Mouse (Mus musculus) midbrain, embryonic 10.5 days (tissue): Measurements from ENCODE around the gene Nisch. TPM values are rescaled to one million over a fixed set of nuclear protein-coding genes. Genes with fewer than 3 reads are reported as not detected.

Experiments
- DNase-seq: peaks from one replicate; pipeline ENCODE4 v3.0.0-alpha.2; 2017; ENCODE audit warnings: low spot score
- H3K27ac ChIP-seq: fragments of 300-500 bp; sonication (generic); replicated peaks from 2 replicates; pipeline ENCODE4 v1.5.1; 2016; ENCODE audit warnings: mild to moderate bottlenecking
- H3K27me3 ChIP-seq: fragments of 300-500 bp; sonication (generic); 2 replicates; pipeline ENCODE4 v1.6.1; 2016; ENCODE audit warnings: low read depth, mild to moderate bottlenecking; ENCODE audit not compliant: poor library complexity, severe bottlenecking
- H3K36me3 ChIP-seq: fragments of 300-500 bp; sonication (generic); 2 replicates; pipeline ENCODE4 v1.6.1; 2016; ENCODE audit warnings: mild to moderate bottlenecking, moderate library complexity
- H3K4me1 ChIP-seq: fragments of 300-500 bp; sonication (generic); 2 replicates; pipeline ENCODE4 v1.6.1; 2016
- H3K4me3 ChIP-seq: fragments of 300-500 bp; sonication (generic); 2 replicates; pipeline ENCODE4 v1.5.1; 2016; ENCODE audit warnings: mild to moderate bottlenecking, moderate library complexity
- H3K9me3 ChIP-seq: fragments of 300-500 bp; sonication (generic); replicated peaks from 2 replicates; pipeline ENCODE4 v1.6.1; 2016; ENCODE audit warnings: mild to moderate bottlenecking
- WGBS: fragments of 180-500 bp; shearing (Covaris S2); methylation state at CpG from one replicate; pipeline ENCODE4 v1.1.7; 2016; 5-methylcytosine and 5-hydroxymethylcytosine counted together
- polyA plus RNA-seq: library from polyadenylated mRNA; unstranded; fragments of >200 nt; fragmentation: Nextera tagmentation; extraction: Ambion mirVana; gene quantifications from 2 replicates; pipeline ENCODE4 v1.2.1, GENCODE M21; 2016

The Nisch gene
- polyA plus RNA-seq, 1 experiment from 2014 or later, result 391 TPM

DNA sequence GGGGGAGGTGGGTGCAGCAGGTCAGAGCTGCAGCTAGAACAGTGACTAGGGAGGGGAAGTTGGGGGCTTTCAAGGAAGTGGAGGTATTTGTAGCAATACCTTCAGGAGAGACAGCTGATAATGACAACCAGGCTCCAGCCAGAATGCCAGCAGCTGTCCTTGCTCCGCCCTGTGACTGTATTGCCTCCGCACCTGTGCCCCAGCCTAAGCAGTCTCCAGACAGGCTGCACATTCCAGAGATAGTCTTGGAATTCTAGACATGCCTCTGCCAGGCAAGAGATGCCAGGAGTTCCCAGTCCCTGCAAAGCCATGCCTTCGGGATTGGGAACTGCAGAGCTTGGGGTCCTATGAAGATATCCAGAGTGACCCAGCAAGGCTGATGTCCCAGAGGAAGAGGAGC lies 4.2 kb downstream of the Nisch start:
- Histone ChIP-seq H3K36me3 (no peaks in the 10 kb centered on the region), H3K9me3 (no peaks in the 10 kb centered on the region), H3K4me3 (no peak overlapping the region), H3K27ac (no peak overlapping the region), H3K27me3 (peaks cover 10% of the 10 kb centered on the region; the same call in 1 of the 2 replicates), H3K4me1 (peaks cover 22% of the 10 kb centered on the region)
- no peak for DNase-seq
- 89% methylated on average over 3 of the region's 3 CpGs for WGBS

DNA sequence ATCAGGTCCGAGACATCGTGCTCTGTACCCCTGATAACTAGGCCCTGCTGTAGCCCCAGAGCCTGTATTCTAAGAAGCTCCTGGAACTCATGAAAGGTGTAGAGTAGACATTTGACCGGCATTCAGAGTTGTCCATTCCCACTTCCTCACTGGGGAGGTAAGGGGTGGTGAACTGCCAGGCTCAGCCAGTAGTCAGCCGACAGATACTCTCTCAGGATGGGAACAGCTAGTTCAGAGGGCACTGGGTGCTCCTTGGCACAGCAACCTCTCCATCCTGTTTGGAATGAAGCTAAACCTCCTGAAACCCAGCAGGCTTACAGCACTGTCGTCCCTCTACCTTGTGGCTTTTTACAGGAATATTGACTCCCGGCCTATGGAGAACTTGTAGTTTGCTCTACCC lies 4.9 kb downstream of the Nisch start:
- Histone ChIP-seq H3K4me1 (peaks cover 20% of the 10 kb centered on the region), H3K4me3 (no peak overlapping the region), H3K9me3 (no peaks in the 10 kb centered on the region), H3K36me3 (no peaks in the 10 kb centered on the region), H3K27ac (no peak overlapping the region), H3K27me3 (peaks cover 10% of the 10 kb centered on the region; the same call in 1 of the 2 replicates)
- DNase-seq, result no peak
- 89% methylated on average over 6 of the region's 6 CpGs for WGBS

DNA sequence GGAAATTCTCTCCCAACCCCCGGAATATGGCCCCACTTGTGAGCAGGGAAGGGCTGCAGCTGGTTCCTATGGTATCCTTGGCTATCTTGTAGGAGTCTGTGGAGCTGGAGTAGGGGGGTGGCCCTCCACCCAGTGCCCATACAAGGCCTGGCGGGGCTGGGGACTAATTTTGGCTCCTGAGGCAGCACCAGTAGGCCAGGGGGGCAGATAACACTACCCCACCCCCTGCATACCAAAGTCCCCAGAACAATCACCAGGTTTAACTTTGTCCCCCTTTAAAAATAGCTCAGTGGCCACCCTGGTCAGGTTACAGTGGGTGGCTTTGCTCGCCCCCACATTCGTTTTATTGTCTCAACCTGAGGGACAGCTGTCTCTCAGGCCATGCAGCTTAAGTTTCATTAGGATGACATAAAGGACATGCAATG lies 7.6 kb downstream of the Nisch start:
- WGBS, result 86% methylated on average over 4 of the region's 4 CpGs
- DNase-seq, result no peak

DNA sequence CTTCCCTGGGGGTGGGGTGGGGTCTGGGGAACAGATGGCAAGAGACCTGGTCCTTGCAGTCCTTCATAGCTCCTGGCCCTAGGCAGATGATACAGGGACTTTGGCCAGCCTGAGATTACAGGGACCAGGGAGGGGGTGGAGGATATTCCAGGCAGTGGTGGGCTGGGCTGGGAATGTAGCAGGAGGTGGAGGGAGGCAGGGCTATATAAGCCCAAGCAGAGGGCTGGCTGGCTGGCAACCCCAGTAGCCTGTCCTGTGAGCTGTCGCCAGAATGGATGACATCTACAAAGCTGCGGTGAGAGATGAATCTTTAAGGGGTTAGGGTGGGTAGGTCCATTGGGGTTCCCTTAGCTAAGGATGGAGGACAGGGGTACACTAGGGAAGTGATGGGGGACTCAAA lies 8.7 kb downstream of the Nisch start, which contains the start of gene Tnnc1:
Tnnc1 (plus strand) TSS at position 229 of the 400 bp plus-strand sequence.
- H3K27ac ChIP-seq, result peak within 1 kb of the TSS; percentile 99
- WGBS, result 84% methylated on average over 2 of the region's 2 CpGs

More for the DNA sequence above, 7.6 kb downstream of the Nisch start:
- H3K36me3 ChIP-seq, result peaks cover 7% of the 10 kb centered on the region
- no peak overlapping the region for H3K27ac ChIP-seq
- H3K4me1 ChIP-seq, result peaks cover 26% of the 10 kb centered on the region
- H3K9me3 ChIP-seq, result no peaks in the 10 kb centered on the region
- H3K27me3 ChIP-seq, result 0 out of 2 replicates have a peak, but pooled peaks cover 4% of the 10 kb centered on the region
- H3K4me3 ChIP-seq, result no peak overlapping the region

DNA sequence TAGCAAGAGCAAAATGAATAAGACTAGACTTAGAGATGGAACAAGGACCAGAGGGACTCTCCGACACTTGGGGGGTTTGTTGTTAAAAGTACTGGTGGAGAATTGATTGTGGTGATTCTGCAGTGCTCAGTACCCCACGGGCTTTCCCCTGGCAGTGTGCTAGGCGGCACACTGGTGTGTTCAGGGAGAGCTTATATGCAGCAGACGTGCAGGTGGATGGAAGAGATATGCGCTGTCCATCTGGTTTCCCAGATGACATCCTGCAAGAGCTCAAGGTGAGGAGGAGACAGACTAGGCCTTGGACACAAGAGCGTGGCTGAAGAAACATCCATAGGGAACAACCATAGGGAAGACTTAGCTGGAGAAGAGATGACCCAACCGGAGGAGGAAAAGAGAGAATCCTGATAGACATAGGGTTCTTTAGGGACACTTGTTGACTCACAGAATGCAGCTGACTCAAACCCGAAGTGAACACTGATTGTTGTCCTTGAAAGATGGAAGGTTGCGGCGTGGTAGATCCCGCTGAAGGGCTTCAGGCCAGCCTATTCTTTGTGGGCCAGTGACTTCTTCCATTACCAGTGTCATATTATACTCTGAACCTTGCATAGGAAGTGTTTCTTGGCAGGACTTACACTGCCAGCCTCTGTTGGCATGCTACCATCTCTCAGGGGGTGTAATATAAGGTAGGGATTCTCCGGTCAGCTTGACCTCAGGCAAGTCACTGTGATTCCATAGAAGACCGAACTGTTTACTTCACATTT lies 9.5 kb downstream of the Nisch start:
- Histone ChIP-seq H3K27me3 (no peaks in the 10 kb centered on the region), H3K9me3 (no peaks in the 10 kb centered on the region), H3K4me3 (peak overlapping the region; percentile 88), H3K4me1 (peaks cover 27% of the 10 kb centered on the region), H3K36me3 (peaks cover 26% of the 10 kb centered on the region), H3K27ac (peak overlapping the region; percentile 99)
- 81% methylated on average over 13 of the region's 13 CpGs for WGBS
- DNase-seq, result no peak

More for the DNA sequence above, 8.7 kb downstream of the Nisch start, which contains the start of gene Tnnc1:
- Histone ChIP-seq H3K9me3 (no peaks in the 10 kb centered on the region), H3K27me3 (no peaks in the 10 kb centered on the region), H3K4me1 (peaks cover 29% of the 10 kb centered on the region), H3K36me3 (peaks cover 18% of the 10 kb centered on the region), H3K4me3 (peak within 1 kb of the TSS; percentile 88)
- DNase-seq, result no peak

DNA sequence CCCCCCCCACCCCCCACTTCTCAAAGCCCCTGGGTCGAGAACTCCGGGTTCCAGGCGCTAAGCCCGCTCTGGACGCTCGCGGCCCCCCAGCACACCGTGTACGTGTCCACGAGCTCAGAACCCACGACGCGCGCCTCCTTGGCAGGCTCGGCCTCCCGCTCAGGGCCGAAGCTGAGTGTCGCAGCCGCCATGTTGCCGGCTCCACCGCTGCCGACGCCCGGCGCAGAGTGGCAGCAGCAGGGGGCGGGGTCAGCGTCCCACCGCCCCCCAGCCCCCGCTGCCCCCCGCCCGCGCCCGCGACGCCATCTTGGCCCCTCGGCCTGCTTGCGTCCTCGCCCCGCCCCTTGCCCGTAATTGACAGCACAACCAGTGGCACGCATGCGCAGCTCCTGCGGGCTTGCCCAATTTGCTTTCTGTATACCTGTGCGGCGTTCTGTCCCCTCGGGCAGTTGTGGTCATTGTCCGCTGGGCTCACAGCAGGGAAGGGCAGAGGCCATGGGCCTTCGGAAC lies 10.2 kb downstream of the Nisch start:
- peak; percentile 95 for DNase-seq

DNA sequence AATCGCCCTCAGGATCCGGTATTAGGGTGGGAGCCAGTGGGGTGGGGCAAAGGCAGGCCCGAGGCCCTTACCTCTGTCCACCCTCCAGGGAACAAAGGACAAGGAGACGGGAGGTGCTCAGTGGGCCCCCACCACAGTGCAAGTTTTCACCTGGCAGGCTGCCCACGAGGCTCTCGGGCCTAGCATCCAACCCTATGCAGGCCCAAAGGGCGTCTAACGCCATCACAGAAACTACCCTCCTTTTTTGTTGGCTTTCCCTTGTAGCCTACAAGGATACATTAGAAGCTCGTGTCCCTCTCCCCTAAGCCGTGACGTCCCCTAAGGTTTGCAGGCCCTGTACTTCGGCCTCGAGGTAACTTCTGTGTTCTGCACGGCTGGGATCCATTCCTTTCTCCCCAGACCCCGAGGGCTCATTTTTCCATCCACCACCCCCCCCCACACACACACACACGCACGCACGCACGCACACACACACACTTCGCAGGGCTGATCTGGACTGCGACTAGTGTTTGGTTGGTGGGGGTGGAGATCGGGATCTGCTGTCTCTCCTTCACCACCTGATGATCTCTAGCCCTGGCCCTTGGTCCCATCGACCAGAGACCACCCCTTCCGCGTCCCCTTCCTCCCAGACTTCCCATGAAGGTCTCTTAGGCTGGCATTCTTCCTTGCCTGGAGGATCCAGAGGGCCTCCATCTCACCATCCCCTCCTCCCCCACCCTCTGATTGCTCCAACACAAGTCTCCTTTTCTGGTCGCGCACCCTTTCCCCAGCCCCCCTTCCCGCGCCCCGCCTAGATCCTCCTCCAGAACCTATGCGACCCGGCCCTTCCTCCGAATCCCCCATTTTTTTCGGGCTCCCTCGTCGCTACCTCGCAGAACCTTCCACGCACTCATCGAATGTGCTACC lies 10.9 kb downstream of the Nisch start:
- H3K27me3 ChIP-seq, result no peaks in the 10 kb centered on the region
- H3K36me3 ChIP-seq, result peaks cover 41% of the 10 kb centered on the region
- H3K9me3 ChIP-seq, result no peaks in the 10 kb centered on the region
- H3K4me3 ChIP-seq, result peak overlapping the region; percentile 88
- DNase-seq, result peak; percentile 62
- H3K27ac ChIP-seq, result peak overlapping the region; percentile 99
- WGBS, result 2% methylated on average over 39 of the region's 39 CpGs
- peaks cover 27% of the 10 kb centered on the region for H3K4me1 ChIP-seq

More for the DNA sequence above, 10.2 kb downstream of the Nisch start:
- WGBS, result under 1% methylated on average over 48 of the region's 48 CpGs
- Histone ChIP-seq H3K36me3 (peaks cover 34% of the 10 kb centered on the region), H3K27me3 (no peaks in the 10 kb centered on the region), H3K9me3 (no peaks in the 10 kb centered on the region), H3K4me3 (peak overlapping the region; percentile 88), H3K4me1 (peaks cover 27% of the 10 kb centered on the region), H3K27ac (peak overlapping the region; percentile 99)

DNA sequence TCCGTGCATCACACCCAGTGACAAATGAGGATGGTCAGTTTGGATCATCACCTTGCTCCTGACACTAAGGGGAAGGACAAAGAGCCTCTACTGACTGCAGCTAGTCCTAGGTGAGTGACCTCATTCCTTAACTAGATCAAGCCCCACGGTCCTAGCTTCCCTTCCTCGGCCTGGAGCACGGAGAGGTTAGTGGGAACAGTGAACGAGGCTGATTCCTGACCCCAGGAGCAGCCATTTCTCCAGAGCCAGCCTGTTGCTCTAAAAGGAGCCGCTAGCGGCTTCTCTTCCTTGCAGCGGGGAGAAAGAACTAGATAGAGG lies 11.5 kb downstream of the Nisch start:
- Histone ChIP-seq H3K36me3 (peaks cover 47% of the 10 kb centered on the region), H3K4me3 (peak overlapping the region; percentile 88), H3K4me1 (peaks cover 27% of the 10 kb centered on the region), H3K9me3 (no peaks in the 10 kb centered on the region), H3K27me3 (no peaks in the 10 kb centered on the region), H3K27ac (peak overlapping the region; percentile 99)
- peak; percentile 33 for DNase-seq
- WGBS, result 35% methylated on average over 8 of the region's 8 CpGs

DNA sequence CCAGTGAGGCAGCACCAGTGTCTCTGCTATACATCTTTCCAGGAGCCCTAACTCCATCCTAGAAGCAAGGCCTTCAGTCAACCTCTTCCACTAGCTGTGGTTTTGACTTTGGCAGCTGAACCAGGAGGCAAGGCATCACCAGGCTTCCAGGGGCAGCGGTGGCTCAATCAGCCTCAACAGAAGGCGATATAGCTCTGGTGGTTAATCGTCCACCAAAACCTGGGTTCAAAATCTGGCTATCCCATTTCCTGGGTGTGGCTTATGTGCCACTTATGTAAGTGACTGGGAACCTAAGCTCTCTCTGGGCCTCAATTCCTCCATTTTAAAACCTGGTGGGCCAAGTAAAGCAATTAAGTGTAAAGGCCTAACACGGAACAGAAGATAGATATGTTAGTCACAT lies 11.9 kb downstream of the Nisch start:
- 84% methylated on average over 4 of the region's 4 CpGs for WGBS
- Histone ChIP-seq H3K27ac (peak overlapping the region; percentile 99), H3K4me1 (peaks cover 27% of the 10 kb centered on the region), H3K4me3 (peak overlapping the region; percentile 88), H3K27me3 (no peaks in the 10 kb centered on the region), H3K9me3 (no peaks in the 10 kb centered on the region), H3K36me3 (peaks cover 50% of the 10 kb centered on the region)
- DNase-seq, result no peak

DNA sequence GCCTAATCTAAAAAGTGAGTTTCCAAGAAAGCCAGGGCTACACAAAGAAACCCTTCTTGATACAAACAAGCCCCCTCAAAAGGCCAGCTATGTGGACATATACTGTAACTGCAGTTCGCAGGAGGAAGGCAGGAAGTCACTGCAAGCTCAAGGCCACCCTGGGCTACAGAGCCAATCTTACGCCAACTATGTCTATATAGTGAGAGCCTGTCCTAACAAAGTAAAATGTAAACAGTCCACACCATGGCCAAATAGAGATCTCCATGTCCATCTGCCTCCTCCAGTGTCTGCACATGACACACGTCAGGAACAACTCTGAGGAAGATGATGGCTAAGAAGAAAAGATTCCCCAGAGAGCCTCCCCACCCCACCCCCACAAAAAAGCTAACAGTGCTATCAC lies 16.7 kb downstream of the Nisch start:
- no peaks in the 10 kb centered on the region for H3K27me3 ChIP-seq
- WGBS, result 89% methylated on average over 3 of the region's 3 CpGs
- H3K36me3 ChIP-seq, result peaks cover 97% of the 10 kb centered on the region
- no peak for DNase-seq
- H3K4me3 ChIP-seq, result no peak overlapping the region
- no peak overlapping the region for H3K27ac ChIP-seq
- H3K4me1 ChIP-seq, result peaks cover 18% of the 10 kb centered on the region
- H3K9me3 ChIP-seq, result no peaks in the 10 kb centered on the region

DNA sequence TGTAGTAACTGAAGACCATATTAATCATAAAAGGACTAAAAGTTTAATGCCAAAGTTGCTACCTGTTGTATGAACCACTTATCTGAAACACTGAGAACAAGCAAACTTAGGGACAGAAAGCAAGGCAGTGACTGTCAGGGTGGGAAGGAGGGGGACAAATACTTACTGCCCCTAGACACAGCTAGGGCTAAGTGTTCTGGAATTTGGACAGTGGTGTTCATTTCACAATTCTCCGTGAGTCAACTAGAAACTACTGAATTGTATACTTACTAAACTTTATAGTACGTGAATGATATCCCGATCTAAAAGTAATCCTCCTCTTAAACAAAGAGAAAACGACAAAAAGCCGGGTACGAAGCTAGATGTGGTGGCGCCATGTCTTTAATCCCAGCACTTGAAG lies 17.1 kb downstream of the Nisch start:
- no peak for DNase-seq
- H3K4me3 ChIP-seq, result no peak overlapping the region
- H3K9me3 ChIP-seq, result no peaks in the 10 kb centered on the region
- no peak overlapping the region for H3K27ac ChIP-seq
- peaks cover 99% of the 10 kb centered on the region for H3K36me3 ChIP-seq
- WGBS, result 95% methylated on average over 7 of the region's 7 CpGs
- peaks cover 13% of the 10 kb centered on the region for H3K4me1 ChIP-seq
- no peaks in the 10 kb centered on the region for H3K27me3 ChIP-seq

DNA sequence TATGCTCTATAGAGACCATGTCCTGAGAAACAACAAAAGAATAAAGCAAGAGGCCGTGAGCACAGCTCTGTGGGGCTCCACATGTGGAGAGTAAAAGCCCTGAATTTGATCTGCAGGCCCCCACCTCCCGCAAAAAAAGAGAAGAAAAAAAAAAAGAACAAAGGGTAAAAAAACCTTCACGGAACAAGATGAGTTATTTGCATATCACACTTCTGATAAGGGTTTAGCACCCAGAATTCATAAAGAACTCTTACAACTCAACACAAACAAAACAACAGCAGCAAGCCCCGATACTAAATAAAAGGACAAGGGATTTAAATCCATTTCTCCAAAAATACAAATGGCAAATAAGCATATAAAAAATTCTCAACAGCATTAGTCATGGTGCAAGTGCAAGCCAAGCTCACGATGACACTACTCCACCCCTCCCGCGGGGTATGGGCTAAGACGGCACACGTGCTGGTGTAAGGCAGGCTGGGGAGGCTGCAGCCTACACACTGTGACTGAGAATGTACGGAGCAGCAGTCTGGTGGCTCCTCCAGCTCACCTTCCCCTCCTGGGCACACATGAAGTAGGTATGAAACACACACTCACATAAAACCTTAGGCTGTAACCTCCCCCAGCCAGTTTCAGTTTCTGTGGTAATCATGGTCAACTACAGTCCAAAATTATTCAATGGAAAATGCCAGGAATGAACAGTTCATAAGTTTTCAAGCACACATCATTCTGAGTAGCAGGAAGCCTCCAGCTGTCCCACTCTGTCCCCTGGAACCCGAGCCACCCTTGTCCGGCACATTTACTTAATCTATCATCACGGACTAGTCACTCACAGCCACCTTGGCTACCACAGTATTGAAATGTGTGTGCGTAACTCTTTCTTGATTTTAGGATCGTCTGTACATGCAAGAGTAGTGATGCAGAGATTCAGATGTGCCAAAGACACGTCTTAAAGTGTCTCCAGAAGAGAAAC lies 18.9 kb downstream of the Nisch start:
- H3K4me1 ChIP-seq, result peaks cover 6% of the 10 kb centered on the region; the same call in 1 of the 2 replicates
- no peaks in the 10 kb centered on the region for H3K9me3 ChIP-seq
- H3K4me3 ChIP-seq, result no peak overlapping the region
- WGBS, result 82% methylated on average over 16 of the region's 16 CpGs
- H3K27ac ChIP-seq, result no peak overlapping the region
- H3K27me3 ChIP-seq, result no peaks in the 10 kb centered on the region
- no peak for DNase-seq
- peaks cover 99% of the 10 kb centered on the region for H3K36me3 ChIP-seq
